Mouse (Mus musculus) heart, embryonic 11.5 days (tissue): ENCODE measurements around the gene Otop3. TPM values are rescaled to one million over a fixed set of nuclear protein-coding genes. Genes with fewer than 3 reads are reported as not detected.

Experiments
- ATAC-seq: fragments of 200-750 bp; cut with Nextera tagmentation; replicated peaks from 2 replicates; pipeline ENCODE4 v1.8.0; 2017; ENCODE audit warnings: moderate library complexity; ENCODE audit not compliant: insufficient number of reproducible peaks, low FRiP score, low TSS enrichment
- H3K27ac ChIP-seq: fragments of 300-500 bp; sonication (generic); 2 replicates; pipeline ENCODE4 v1.5.1; 2014; ENCODE audit warnings: mild to moderate bottlenecking, low read depth, low read length
- H3K27me3 ChIP-seq: fragments of 300-500 bp; sonication (generic); 2 replicates; pipeline ENCODE4 v1.6.1; 2014; ENCODE audit warnings: mild to moderate bottlenecking, low read length, mixed read lengths; ENCODE audit not compliant: control insufficient read depth, insufficient read depth
- H3K36me3 ChIP-seq: fragments of 300-500 bp; sonication (generic); 2 replicates; pipeline ENCODE4 v1.6.1; 2014; ENCODE audit warnings: mild to moderate bottlenecking, low read length, moderate library complexity, mixed read lengths; ENCODE audit not compliant: control insufficient read depth, insufficient read depth
- H3K4me1 ChIP-seq: fragments of 300-500 bp; sonication (generic); 2 replicates; pipeline ENCODE4 v1.6.1; 2014; ENCODE audit warnings: low read length; ENCODE audit not compliant: control insufficient read depth, insufficient read depth
- H3K4me2 ChIP-seq: fragments of 300-500 bp; sonication (generic); 2 replicates; pipeline ENCODE4 v1.6.1; 2014; ENCODE audit warnings: mild to moderate bottlenecking, moderate library complexity
- H3K4me3 ChIP-seq: fragments of 300-500 bp; sonication (generic); 2 replicates; pipeline ENCODE4 v1.5.1; 2014; ENCODE audit warnings: low read depth, low read length
- H3K9ac ChIP-seq: fragments of 300-500 bp; sonication (generic); 2 replicates; pipeline ENCODE4 v1.6.1; 2014; ENCODE audit warnings: mild to moderate bottlenecking, low read depth, low read length, moderate library complexity
- H3K9me3 ChIP-seq: fragments of 300-500 bp; sonication (generic); replicated peaks from 2 replicates; pipeline ENCODE4 v1.6.1; 2016; ENCODE audit warnings: low read length; ENCODE audit not compliant: control insufficient read depth
- WGBS: fragments of 180-500 bp; shearing (Covaris S2); extraction: QIAGEN DNeasy Blood & Tissue Kit; methylation state at CpG from one replicate; pipeline ENCODE4 v1.1.7; 2014; ENCODE audit not compliant: insufficient replicate concordance; 5-methylcytosine and 5-hydroxymethylcytosine counted together
- polyA plus RNA-seq: library from polyadenylated mRNA; unstranded; fragments of >200 nt; fragmentation: Nextera tagmentation; extraction: Ambion mirVana; gene quantifications from 2 replicates; pipeline ENCODE4 v1.2.1, GENCODE M21; 2014

Otop3 gene
- polyA plus RNA-seq, 1 experiment from 2014 or later: not detected

- Histone ChIP-seq H3K9me3 (no peaks in the 10 kb centered on the region), H3K9ac (no peak overlapping the region), H3K27me3 (peaks cover 16% of the 10 kb centered on the region), H3K36me3 (no peaks in the 10 kb centered on the region), H3K4me1 (peaks cover 3% of the 10 kb centered on the region), H3K27ac (no peak overlapping the region), H3K4me3 (no peak overlapping the region), H3K4me2 (no peak overlapping the region)
- 54% methylated on average over 8 of the region's 8 CpGs for WGBS
- ATAC-seq: no peak
Measured at GRCm38 (mm10) chr11:115303167-115303566, 31.4 kb upstream of the Otop3 start.

- no peak within 1 kb of the TSS for H3K4me3 ChIP-seq
- peaks cover 2% of the 10 kb centered on the region for H3K27me3 ChIP-seq
- 35% methylated on average over 8 of the region's 8 CpGs for WGBS
- ATAC-seq: no peak
- no peak within 1 kb of the TSS for H3K4me2 ChIP-seq
- peaks cover 12% of the 10 kb centered on the region for H3K4me1 ChIP-seq
- H3K36me3 ChIP-seq: no peaks in the 10 kb centered on the region
- H3K27ac ChIP-seq: no peak within 1 kb of the TSS
- H3K9me3 ChIP-seq: no peaks in the 10 kb centered on the region
- H3K9ac ChIP-seq: no peak within 1 kb of the TSS
Measured at GRCm38 (mm10) chr11:115306863-115307262, 27.7 kb upstream of the Otop3 start, which contains the start of gene Otop2. Gene Otop2 (plus strand): TSS chr11:115307163.

DNA sequence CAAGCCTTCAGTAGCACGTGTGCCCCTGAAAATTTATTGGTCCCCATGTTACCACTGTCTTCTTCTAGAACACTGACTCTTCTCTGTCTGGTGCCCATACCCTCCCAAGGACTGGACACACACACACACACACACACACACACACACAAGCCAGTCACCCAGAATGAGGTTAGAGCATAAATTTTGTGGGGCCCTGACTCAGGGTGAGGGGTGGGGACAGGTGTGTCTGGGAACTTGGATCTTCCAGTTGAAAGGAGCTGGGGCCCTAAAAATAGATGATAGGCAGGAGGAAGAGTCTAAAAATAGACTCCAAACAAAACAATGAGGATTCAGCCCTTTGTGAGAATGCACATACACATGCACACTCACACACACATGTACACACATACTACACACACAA is 25.8 kb upstream of the Otop3 start:
- Histone ChIP-seq H3K27me3 (peaks cover 10% of the 10 kb centered on the region), H3K36me3 (no peaks in the 10 kb centered on the region), H3K27ac (no peak overlapping the region), H3K4me3 (no peak overlapping the region), H3K4me1 (peaks cover 12% of the 10 kb centered on the region), H3K9ac (no peak overlapping the region), H3K4me2 (no peak overlapping the region), H3K9me3 (no peaks in the 10 kb centered on the region)
- 55% methylated on average over 1 of the region's 1 CpGs for WGBS
- ATAC-seq: no peak

- no peak overlapping the region for H3K4me3 ChIP-seq
- H3K4me1 ChIP-seq: no peaks in the 10 kb centered on the region; the same call in 1 of the 2 replicates
- no peak for ATAC-seq
- H3K36me3 ChIP-seq: no peaks in the 10 kb centered on the region
- no peak overlapping the region for H3K27ac ChIP-seq
- no peak overlapping the region for H3K4me2 ChIP-seq
- 46% methylated on average over 2 of the region's 2 CpGs for WGBS
- no peaks in the 10 kb centered on the region for H3K9me3 ChIP-seq
- H3K27me3 ChIP-seq: peaks cover 61% of the 10 kb centered on the region
- H3K9ac ChIP-seq: no peak overlapping the region
Measured at GRCm38 (mm10) chr11:115314249-115314648, 20.3 kb upstream of the Otop3 start.

DNA sequence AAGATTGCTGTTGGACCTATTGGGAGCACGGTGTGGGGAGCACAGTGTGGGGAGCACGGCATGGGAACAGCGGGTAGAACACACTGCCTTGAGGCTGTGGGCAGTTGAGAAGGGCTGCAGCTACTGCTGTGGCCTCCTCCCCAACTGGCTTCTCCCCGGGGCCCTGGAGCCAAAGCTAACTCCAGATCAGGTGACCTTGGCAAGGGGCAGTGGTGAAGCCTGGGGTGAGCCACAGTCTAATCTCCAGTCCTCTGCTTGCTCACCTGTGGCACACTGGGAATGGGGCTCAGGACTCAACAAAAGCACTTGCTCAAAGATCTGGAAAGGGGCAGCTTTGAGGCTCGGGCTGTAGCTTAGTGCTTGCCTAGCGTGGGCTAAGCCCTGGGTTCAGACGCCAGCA is 17.3 kb upstream of the Otop3 start:
- no peaks in the 10 kb centered on the region for H3K9me3 ChIP-seq
- 57% methylated on average over 7 of the region's 7 CpGs for WGBS

GRCm38 (mm10) chr11:115318245-115319027 is 16.1 kb upstream of the Otop3 start:
- H3K9ac ChIP-seq: peak overlapping the region; percentile 28; the same call in 1 of the 2 replicates
- H3K27me3 ChIP-seq: peaks cover 94% of the 10 kb centered on the region
- H3K4me2 ChIP-seq: peak overlapping the region; percentile 29
- no peaks in the 10 kb centered on the region for H3K36me3 ChIP-seq
- H3K27ac ChIP-seq: no peak overlapping the region
- H3K4me1 ChIP-seq: peaks cover 12% of the 10 kb centered on the region
- no peak for ATAC-seq
- H3K9me3 ChIP-seq: no peaks in the 10 kb centered on the region
- H3K4me3 ChIP-seq: peak overlapping the region; percentile 19
- WGBS: 6% methylated on average over 63 of the region's 63 CpGs

More for the DNA sequence above, 17.3 kb upstream of the Otop3 start:
- Histone ChIP-seq H3K36me3 (no peaks in the 10 kb centered on the region), H3K4me2 (no peak overlapping the region), H3K27me3 (peaks cover 90% of the 10 kb centered on the region), H3K27ac (no peak overlapping the region), H3K9ac (no peak overlapping the region), H3K4me1 (peaks cover 12% of the 10 kb centered on the region), H3K4me3 (no peak overlapping the region)
- ATAC-seq: no peak

- Histone ChIP-seq H3K27ac (no peak overlapping the region), H3K4me3 (no peak overlapping the region), H3K9ac (no peak overlapping the region), H3K27me3 (peaks cover 99% of the 10 kb centered on the region), H3K4me2 (no peak overlapping the region), H3K9me3 (no peaks in the 10 kb centered on the region), H3K4me1 (peaks cover 12% of the 10 kb centered on the region), H3K36me3 (no peaks in the 10 kb centered on the region)
- no peak for ATAC-seq
- WGBS: 4% methylated on average over 18 of the region's 18 CpGs
Measured at GRCm38 (mm10) chr11:115319704-115320383, 14.7 kb upstream of the Otop3 start.

DNA sequence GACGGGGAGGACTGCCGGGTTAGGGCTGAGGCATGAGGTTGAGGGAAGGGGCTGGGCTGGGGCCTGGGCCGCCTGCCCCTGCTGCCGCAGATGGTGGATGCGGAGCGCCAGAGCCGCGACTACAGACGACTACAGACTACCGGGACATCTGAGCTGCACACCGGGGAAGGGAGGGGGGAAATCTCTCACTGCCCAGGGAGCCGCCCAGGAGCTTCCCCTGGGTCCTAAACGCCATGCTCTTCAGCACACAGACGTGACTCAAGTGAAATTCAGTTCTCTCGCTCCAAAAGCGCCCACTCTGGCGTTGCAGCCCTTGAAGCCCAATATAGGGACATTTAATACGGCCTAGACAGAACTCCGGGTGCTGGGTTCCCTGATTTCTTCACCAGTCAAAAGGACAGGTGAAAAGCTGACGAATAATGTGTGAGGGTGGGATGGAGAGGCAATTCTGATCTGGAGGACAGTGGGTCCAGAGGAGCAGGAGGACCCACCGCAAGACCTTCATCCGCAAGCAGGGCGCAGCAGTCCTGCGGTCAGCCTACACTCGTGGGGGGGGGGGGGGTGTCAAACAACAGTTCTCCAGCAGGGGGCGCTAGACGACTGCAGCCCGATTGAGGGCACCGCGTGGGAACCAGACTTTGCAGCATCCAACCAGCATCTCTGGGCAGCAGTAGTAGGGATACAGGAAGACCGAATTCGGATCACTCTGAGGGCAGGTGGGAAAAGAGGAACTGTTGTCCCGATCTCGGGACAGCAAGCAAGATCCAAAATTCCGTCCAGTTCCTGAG is 12.4 kb upstream of the Otop3 start, which contains the start of gene Ush1g:
Ush1g (minus strand) TSS at position 136 of the 788 bp plus-strand sequence.
- 3% methylated on average over 35 of the region's 35 CpGs for whole genome bisulfite sequencing
- no peak for ATAC-seq

More for the DNA sequence above, 12.4 kb upstream of the Otop3 start, which contains the start of gene Ush1g:
- no peak within 1 kb of the TSS for H3K9ac ChIP-seq
- H3K27ac ChIP-seq: no peak within 1 kb of the TSS
- peaks cover 87% of the 10 kb centered on the region for H3K27me3 ChIP-seq
- H3K9me3 ChIP-seq: no peaks in the 10 kb centered on the region
- peak within 1 kb of the TSS; percentile 32 for H3K4me2 ChIP-seq
- peak within 1 kb of the TSS; percentile 13; the same call in 1 of the 2 replicates for H3K4me3 ChIP-seq
- H3K36me3 ChIP-seq: no peaks in the 10 kb centered on the region
- peaks cover 12% of the 10 kb centered on the region for H3K4me1 ChIP-seq
